Mouse (Mus musculus) brain, embryonic 14.5 days (tissue): ENCODE data around the gene Ddc.

Experiments
- CTCF ChIP-seq: fragments of 200-500 bp; IDR thresholded peaks from 2 replicates; pipeline ENCODE4 v1.5.1; 2012; ENCODE audit warnings: inconsistent platforms, mild to moderate bottlenecking, moderate library complexity, borderline replicate concordance; ENCODE audit not compliant: insufficient read depth, insufficient read length; ENCODE audit errors: extremely low read depth
- POLR2A ChIP-seq: fragments of 200-500 bp; IDR thresholded peaks from 2 replicates; pipeline ENCODE4 v1.6.1; 2012; ENCODE audit warnings: mild to moderate bottlenecking, inconsistent platforms, borderline replicate concordance; ENCODE audit not compliant: poor library complexity, insufficient read depth, insufficient read length, severe bottlenecking; ENCODE audit errors: extremely low read depth

- TF ChIP-seq POLR2A (no peak), CTCF (no peak)
These were observed 57.2 kb downstream of the Ddc start for GRCm38 (mm10) chr11:11840746-11841145.
